Mouse (Mus musculus): ENCODE results near the gene Ckap4.

Ckap4 gene

GRCm38 (mm10) chr10:84533912-84534671, at the start of gene Ckap4:
Gene Ckap4 (minus strand): TSS chr10:84534062.
- no peak for DNase-seq (ENCODE audit: low spot score in 2 of 2)

GRCm38 (mm10) chr10:84582236-84582635, 48.4 kb upstream of the Ckap4 start:
- DNase-seq (ENCODE audit: low spot score in 2 of 2), result no peak

GRCm38 (mm10) chr10:84581191-84581590, 47.3 kb upstream of the Ckap4 start:
- DNase-seq (ENCODE audit: low spot score in 2 of 2), result no peak

GRCm38 (mm10) chr10:84579527-84579926, 45.7 kb upstream of the Ckap4 start:
- no peak for DNase-seq (ENCODE audit: low spot score in 2 of 2)

- DNase-seq (ENCODE audit: low spot score in 2 of 2), result no peak
Measured at GRCm38 (mm10) chr10:84578738-84579137, 44.9 kb upstream of the Ckap4 start.

- peak; percentile 56 to 73 for DNase-seq (ENCODE audit: low spot score in 2 of 2)
Measured at GRCm38 (mm10) chr10:84577071-84577727, 43.3 kb upstream of the Ckap4 start.

- peak; percentile 92 to 94 for DNase-seq (ENCODE audit: low spot score in 2 of 2)
Measured at GRCm38 (mm10) chr10:84576395-84577070, 42.7 kb upstream of the Ckap4 start, which contains the start of gene Tcp11l2. Gene Tcp11l2 (plus strand): TSS chr10:84576626.

- DNase-seq (ENCODE audit: low spot score in 2 of 2), result no peak
Measured at GRCm38 (mm10) chr10:84576029-84576394, 42.1 kb upstream of the Ckap4 start.

GRCm38 (mm10) chr10:84573671-84574420, 40.0 kb upstream of the Ckap4 start:
- no peak for DNase-seq (ENCODE audit: low spot score in 2 of 2)

- no peak for DNase-seq (ENCODE audit: low spot score in 2 of 2)
Measured at GRCm38 (mm10) chr10:84571052-84571639, 37.3 kb upstream of the Ckap4 start.

- no peak for DNase-seq (ENCODE audit: low spot score in 2 of 2)
Measured at GRCm38 (mm10) chr10:84564427-84564826, 30.6 kb upstream of the Ckap4 start.

GRCm38 (mm10) chr10:84562567-84563554, 29.0 kb upstream of the Ckap4 start:
- no peak for DNase-seq (ENCODE audit: low spot score in 2 of 2)

GRCm38 (mm10) chr10:84562121-84562520, 28.3 kb upstream of the Ckap4 start:
- DNase-seq (ENCODE audit: low spot score in 2 of 2), result no peak

GRCm38 (mm10) chr10:84559986-84560385, 26.1 kb upstream of the Ckap4 start:
- no peak for DNase-seq (ENCODE audit: low spot score in 2 of 2)

GRCm38 (mm10) chr10:84558511-84558910, 24.6 kb upstream of the Ckap4 start:
- no peak for DNase-seq (ENCODE audit: low spot score in 2 of 2)

- no peak for DNase-seq (ENCODE audit: low spot score in 2 of 2)
Measured at GRCm38 (mm10) chr10:84556120-84556519, 22.3 kb upstream of the Ckap4 start.

- DNase-seq (ENCODE audit: low spot score in 2 of 2), result no peak
Measured at GRCm38 (mm10) chr10:84554291-84555009, 20.6 kb upstream of the Ckap4 start.

- DNase-seq (ENCODE audit: low spot score in 2 of 2), result no peak
Measured at GRCm38 (mm10) chr10:84552477-84552876, 18.6 kb upstream of the Ckap4 start.

GRCm38 (mm10) chr10:84551846-84552245, 18.0 kb upstream of the Ckap4 start:
- DNase-seq (ENCODE audit: low spot score in 2 of 2), result no peak

GRCm38 (mm10) chr10:84549920-84550293, 16.0 kb upstream of the Ckap4 start:
- DNase-seq (ENCODE audit: low spot score in 2 of 2), result no peak
